In the genomic region with DNA sequence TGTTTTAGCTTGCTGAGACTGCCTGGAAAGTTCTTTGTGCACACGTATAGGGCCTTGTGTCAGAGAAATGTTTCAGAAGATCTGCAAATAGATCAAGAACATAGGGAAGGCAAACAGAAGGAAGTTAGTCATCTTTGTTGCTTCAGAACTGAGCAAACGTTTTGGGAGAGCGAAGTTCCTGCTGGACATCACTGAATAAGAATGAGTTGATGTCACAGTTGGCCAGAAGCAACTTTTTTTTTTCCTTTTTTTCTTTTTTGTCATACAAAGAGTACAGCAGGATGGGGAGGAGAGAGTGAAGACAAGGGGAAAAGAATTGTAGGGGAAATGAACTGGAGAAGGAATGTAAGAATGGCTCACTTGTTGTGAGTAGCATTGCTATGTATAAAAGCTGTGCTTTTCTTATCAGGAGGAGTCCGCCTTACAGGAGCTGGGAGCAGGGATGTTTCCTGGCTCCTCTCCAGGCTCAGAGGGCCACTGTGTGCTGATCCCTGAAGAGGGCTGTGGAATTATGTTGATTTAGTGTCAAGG, we compare ENCODE assay signal across 8 mouse cellular contexts. TPM values are rescaled to one million over a fixed set of nuclear protein-coding genes. Genes with fewer than 3 reads are reported as not detected.
DNase-seq lines count a peak whose midpoint lies in the region; TF ChIP-seq lines count a peak whose summit lies in the region.
"Had no signal": no experiment of that assay in that cellular context is flagged by ENCODE, and none has a peak within 500 bp of the region (broad histone marks: within the 10 kb centered on the region; RNA-seq: fewer than 3 reads in every experiment).

No protein-coding gene starts in this region.

- no peak overlapping the region for H3K4me3 ChIP-seq in lung, adult 2 months (replicated peaks; ENCODE audit: extremely low read depth, low read depth, low read length)
- H3K4me3 ChIP-seq: neural tube, embryonic 12.5 days had no signal

- intact Hi-C loops in gastrocnemius, postnatal 14 days (cut with DNase I; ENCODE audit: low total_unique reads): no loop called here

- H3K4me1 ChIP-seq in lung, adult 2 months (ENCODE audit: control insufficient read depth, insufficient read depth, low read length): peaks cover 7% of the 10 kb centered on the region

- WGBS in lung, adult 2 months: 12% methylated on average over 4 of the region's 4 CpGs

- no peak for TF ChIP-seq POLR2A in lung, adult 2 months (IDR thresholded peaks at IDR 0.05; ENCODE audit: borderline replicate concordance, extremely low read depth, low read depth, low read length)

- DNase-seq in lung, adult 18-20 months: peak; percentile 14 to 42
- DNase-seq in lung, adult 2 months: no peak
- peak; percentile 30 for DNase-seq in gastrocnemius, postnatal 14 days
- peak; percentile 48 for DNase-seq in kidney, postnatal 14 days
- DNase-seq in telencephalon, adult 2 months (ENCODE audit: low read depth, low spot score): peak; percentile 15
- DNase-seq in cerebellum, postnatal 36 days: no peak
- DNase-seq in urinary bladder, adult 2 months (ENCODE audit: low spot score): no peak

- no peak for TF ChIP-seq CTCF in lung, adult 2 months (IDR thresholded peaks at IDR 0.05; ENCODE audit: insufficient read depth, low read length)

RNA-seq across cellular contexts. Expression of gene Borcs5, which starts 31.6 kb away (rescaled TPM):
- 11.1 and 11.5 TPM in 2 replicates for polyA plus RNA-seq in lung, adult 2 months (2012; rRNA removed)
- 10 to 100 TPM; 11.0 to 12.0 TPM for total RNA-seq in gastrocnemius, postnatal 14 days (2021)
- 15.8 and 17.4 TPM in 2 replicates for polyA plus RNA-seq in urinary bladder, adult 2 months (2012; rRNA removed)

RNA-seq across cellular contexts. Expression of gene Mansc1, which starts 38.7 kb away (rescaled TPM):
- polyA plus RNA-seq in lung, adult 2 months (2012; rRNA removed): 9.5 and 11.8 TPM in 2 replicates
- 1 to 10 TPM; 2.8 to 3.4 TPM for total RNA-seq in gastrocnemius, postnatal 14 days (2021)
- 15.2 and 15.4 TPM in 2 replicates for polyA plus RNA-seq in urinary bladder, adult 2 months (2012; rRNA removed)

Comparison
In these comparisons a context has a peak if more than half of its experiments do, and no peak if none do; other contexts are left out.
1. DNase-seq: peak in lung, adult 18-20 months (2 of 2), gastrocnemius, postnatal 14 days (single experiment), kidney, postnatal 14 days (single experiment) and telencephalon, adult 2 months (single experiment); none in lung, adult 2 months (single experiment), cerebellum, postnatal 36 days (0 of 2) and urinary bladder, adult 2 months (single experiment).